Mouse (Mus musculus) kidney, embryonic 14.5 days (tissue): ENCODE measurements at regions not wholly inside any gene's neighbourhood (a gene's known extent, or its start where the extent isn't known, plus 50 kb on each side); places are given as distances from the start of the nearest gene placed in this dataset.
"Not testable (repeated sequence)": the region's sequence is repeated elsewhere in the genome, so short reads cannot be mapped to it uniquely, and the experiment has no call there.

ENCODE experiments used
- ATAC-seq: fragments of 200-750 bp; cut with Nextera tagmentation; 2 replicates; pipeline ENCODE4 v1.8.0; 2017; ENCODE audit warnings: moderate number of reproducible peaks, mild to moderate bottlenecking, moderate TSS enrichment, moderate library complexity; ENCODE audit not compliant: low FRiP score, low TSS enrichment
- H3K27ac ChIP-seq: fragments of 300-500 bp; sonication (generic); 2 replicates; pipeline ENCODE4 v1.5.1; 2014; ENCODE audit warnings: low read depth, mild to moderate bottlenecking, low read length, moderate library complexity, mixed read lengths
- H3K27me3 ChIP-seq: fragments of 300-500 bp; sonication (generic); 2 replicates; pipeline ENCODE4 v1.6.1; 2014; ENCODE audit warnings: mild to moderate bottlenecking, low read length; ENCODE audit not compliant: control insufficient read depth, insufficient read depth
- H3K36me3 ChIP-seq: fragments of 300-500 bp; sonication (generic); 2 replicates; pipeline ENCODE4 v1.6.1; 2014; ENCODE audit warnings: low read length, mixed read lengths; ENCODE audit not compliant: control insufficient read depth, insufficient read depth
- H3K4me1 ChIP-seq: fragments of 300-500 bp; sonication (generic); 2 replicates; pipeline ENCODE4 v1.6.1; 2014; ENCODE audit warnings: low read length, mixed read lengths; ENCODE audit not compliant: control insufficient read depth, insufficient read depth
- H3K4me2 ChIP-seq: fragments of 300-500 bp; sonication (generic); replicated peaks from 2 replicates; pipeline ENCODE4 v1.6.1; 2014; ENCODE audit warnings: low read depth, mild to moderate bottlenecking, low read length
- H3K4me3 ChIP-seq: fragments of 300-500 bp; sonication (generic); 2 replicates; pipeline ENCODE4 v1.5.1; 2014; ENCODE audit warnings: mild to moderate bottlenecking, low read length
- H3K9ac ChIP-seq: fragments of 300-500 bp; sonication (generic); 2 replicates; pipeline ENCODE4 v1.6.1; 2014; ENCODE audit warnings: low read depth, mild to moderate bottlenecking, low read length, moderate library complexity
- H3K9me3 ChIP-seq: fragments of 300-500 bp; sonication (generic); 2 replicates; pipeline ENCODE4 v1.6.1; 2016; ENCODE audit warnings: low read length; ENCODE audit not compliant: control insufficient read depth
- WGBS: fragments of 180-500 bp; shearing (Covaris S2); extraction: QIAGEN DNeasy Blood & Tissue Kit; methylation state at CpG from one replicate; pipeline ENCODE4 v1.1.7; 2014; 5-methylcytosine and 5-hydroxymethylcytosine counted together

GRCm38 (mm10) chr17:16665253-16665652, 398.7 kb upstream of the Zfp960 start:
- ATAC-seq = no peak
- Histone ChIP-seq H3K9me3 (no peaks in the 10 kb centered on the region), H3K4me3 (no peak overlapping the region), H3K27me3 (no peaks in the 10 kb centered on the region), H3K4me2 (no peak overlapping the region), H3K27ac (no peak overlapping the region), H3K36me3 (no peaks in the 10 kb centered on the region), H3K4me1 (no peaks in the 10 kb centered on the region), H3K9ac (no peak overlapping the region)

GRCm38 (mm10) chr17:16667606-16668005, 396.3 kb upstream of the Zfp960 start:
- Histone ChIP-seq H3K9me3 (no peaks in the 10 kb centered on the region), H3K9ac (no peak overlapping the region), H3K4me2 (no peak overlapping the region), H3K4me1 (no peaks in the 10 kb centered on the region), H3K27me3 (no peaks in the 10 kb centered on the region), H3K36me3 (no peaks in the 10 kb centered on the region), H3K27ac (no peak overlapping the region), H3K4me3 (no peak overlapping the region)
- 66% methylated on average over 1 of the region's 1 CpGs for WGBS
- no peak for ATAC-seq

GRCm38 (mm10) chr17:16704199-16704598, 359.7 kb upstream of the Zfp960 start:
- H3K36me3 ChIP-seq = no peaks in the 10 kb centered on the region
- H3K27ac ChIP-seq = no peak overlapping the region
- H3K4me2 ChIP-seq = no peak overlapping the region
- H3K9ac ChIP-seq = no peak overlapping the region
- ATAC-seq = no peak
- H3K4me3 ChIP-seq = no peak overlapping the region
- H3K9me3 ChIP-seq = no peaks in the 10 kb centered on the region
- no peaks in the 10 kb centered on the region for H3K4me1 ChIP-seq
- no peaks in the 10 kb centered on the region for H3K27me3 ChIP-seq

GRCm38 (mm10) chr17:16705890-16706289, 358.0 kb upstream of the Zfp960 start:
- H3K27ac ChIP-seq = no peak overlapping the region
- H3K4me1 ChIP-seq = no peaks in the 10 kb centered on the region
- no peaks in the 10 kb centered on the region for H3K9me3 ChIP-seq
- H3K27me3 ChIP-seq = no peaks in the 10 kb centered on the region
- no peak for ATAC-seq
- H3K36me3 ChIP-seq = no peaks in the 10 kb centered on the region
- no peak overlapping the region for H3K4me2 ChIP-seq
- no peak overlapping the region for H3K4me3 ChIP-seq
- H3K9ac ChIP-seq = no peak overlapping the region
- 82% methylated on average over 1 of the region's 1 CpGs for WGBS

- H3K36me3 ChIP-seq = no peaks in the 10 kb centered on the region
- H3K9ac ChIP-seq = no peak overlapping the region; the same call in 1 of the 2 replicates
- no peaks in the 10 kb centered on the region for H3K9me3 ChIP-seq
- H3K27ac ChIP-seq = no peak overlapping the region
- no peak for ATAC-seq
- H3K4me3 ChIP-seq = no peak overlapping the region
- no peaks in the 10 kb centered on the region for H3K4me1 ChIP-seq
- no peaks in the 10 kb centered on the region for H3K27me3 ChIP-seq
- WGBS = 82% methylated on average over 2 of the region's 2 CpGs
- H3K4me2 ChIP-seq = no peak overlapping the region
These were observed 337.0 kb upstream of the Zfp960 start for GRCm38 (mm10) chr17:16726904-16727303.

- Histone ChIP-seq H3K4me3 (no peak overlapping the region), H3K27me3 (no peaks in the 10 kb centered on the region), H3K4me1 (no peaks in the 10 kb centered on the region), H3K9me3 (no peaks in the 10 kb centered on the region), H3K36me3 (no peaks in the 10 kb centered on the region), H3K27ac (no peak overlapping the region), H3K4me2 (no peak overlapping the region), H3K9ac (no peak overlapping the region)
- ATAC-seq = no peak
- WGBS = 83% methylated on average over 4 of the region's 4 CpGs
These were observed 310.8 kb upstream of the Zfp960 start for GRCm38 (mm10) chr17:16753090-16753489.

GRCm38 (mm10) chr17:16770587-16770986, 293.3 kb upstream of the Zfp960 start:
- not testable (repeated sequence) for H3K4me1 ChIP-seq, ATAC-seq, H3K4me2 ChIP-seq, H3K4me3 ChIP-seq, H3K9me3 ChIP-seq, H3K9ac ChIP-seq, H3K27ac ChIP-seq, H3K36me3 ChIP-seq, H3K27me3 ChIP-seq
- 86% methylated on average over 7 of the region's 7 CpGs for WGBS

- H3K36me3 ChIP-seq = no peaks in the 10 kb centered on the region
- no peak for ATAC-seq
- no peak overlapping the region for H3K4me3 ChIP-seq
- H3K9me3 ChIP-seq = no peaks in the 10 kb centered on the region
- no peak overlapping the region for H3K4me2 ChIP-seq
- no peak overlapping the region for H3K9ac ChIP-seq
- 87% methylated on average over 5 of the region's 5 CpGs for WGBS
- H3K27me3 ChIP-seq = no peaks in the 10 kb centered on the region
- no peak overlapping the region for H3K27ac ChIP-seq
- no peaks in the 10 kb centered on the region for H3K4me1 ChIP-seq
These were observed 265.6 kb upstream of the Zfp960 start for GRCm38 (mm10) chr17:16798316-16798715.

GRCm38 (mm10) chr17:16804986-16805385, 258.9 kb upstream of the Zfp960 start:
- Histone ChIP-seq H3K27me3 (no peaks in the 10 kb centered on the region), H3K27ac (no peak overlapping the region), H3K9me3 (no peaks in the 10 kb centered on the region), H3K4me1 (no peaks in the 10 kb centered on the region), H3K36me3 (no peaks in the 10 kb centered on the region), H3K4me2 (no peak overlapping the region), H3K4me3 (no peak overlapping the region), H3K9ac (no peak overlapping the region)
- WGBS = 55% methylated on average over 3 of the region's 3 CpGs
- ATAC-seq = no peak

GRCm38 (mm10) chr17:16818421-16818820, 245.5 kb upstream of the Zfp960 start:
- Histone ChIP-seq H3K36me3 (no peaks in the 10 kb centered on the region), H3K27me3 (no peaks in the 10 kb centered on the region), H3K4me3 (no peak overlapping the region), H3K4me2 (no peak overlapping the region), H3K9me3 (no peaks in the 10 kb centered on the region), H3K27ac (no peak overlapping the region), H3K4me1 (no peaks in the 10 kb centered on the region), H3K9ac (no peak overlapping the region)
- no peak for ATAC-seq
- 25% methylated on average over 3 of the region's 3 CpGs for WGBS
